ENCODE assay signal across 27 mouse cellular contexts in genomic region chr1:127213434-127213833, GRCm38 (mm10). TPM values are rescaled to one million over a fixed set of nuclear protein-coding genes. Genes with fewer than 3 reads are reported as not detected.
A peak's percentile ranks its signal among the peaks of the same experiment; 100 is the strongest.
DNase-seq lines count a peak whose midpoint lies in the region; ATAC-seq and TF ChIP-seq lines count a peak whose summit lies in the region.
"Had no signal": no experiment of that assay in that cellular context is flagged by ENCODE, and none has a peak within 500 bp of the region (broad histone marks: within the 10 kb centered on the region; RNA-seq: fewer than 3 reads in every experiment).

No protein-coding gene starts in this region.

- TF ChIP-seq POLR2A in thymus, adult 2 months (IDR thresholded peaks at IDR 0.05; ENCODE audit: control insufficient read depth, extremely low read depth, insufficient read depth, low read length, poor library complexity) = no peak

- 24% methylated on average over 3 of the region's 3 CpGs for WGBS in thymus, adult 2 months

- no peak for TF ChIP-seq CTCF in thymus, adult 2 months (IDR thresholded peaks at IDR 0.05; ENCODE audit: borderline replicate concordance, control insufficient read depth, extremely low read depth, insufficient read depth, low read length, poor library complexity)

- H3K4me1 ChIP-seq in thymus, adult 2 months (replicated peaks; ENCODE audit: control insufficient read depth, insufficient read depth, low read length) = peaks cover 62% of the 10 kb centered on the region
- H3K4me1 ChIP-seq: lung, embryonic 15.5 days had no signal

- no peaks in the 10 kb centered on the region for H3K27me3 ChIP-seq in thymus, adult 2 months (ENCODE audit: control insufficient read depth, insufficient read depth, low read length)
- H3K27me3 ChIP-seq: embryonic facial prominence, embryonic 15.5 days; forebrain, embryonic 12.5 days; hindbrain, embryonic 13.5 days; limb, embryonic 13.5 days; lung, embryonic 15.5 days; megakaryocyte, embryonic 14.5 days; midbrain, embryonic 13.5 days had no signal

- ATAC-seq in CD4-positive, CD25-positive, alpha-beta regulatory T cell, adult 4 months = peak; percentile 29
- ATAC-seq in inflammation-experienced regulatory T-cells, adult 6 months = peak; percentile 36
- ATAC-seq: forebrain, postnatal 0 days; midbrain, embryonic 13.5 days had no signal

- no peak overlapping the region for H3K4me3 ChIP-seq in thymus, adult 2 months (ENCODE audit: control insufficient read depth, insufficient read depth, low read length)
- H3K4me3 ChIP-seq: embryonic facial prominence, embryonic 10.5 days; embryonic facial prominence, embryonic 15.5 days; forebrain, embryonic 12.5 days; hindbrain, embryonic 13.5 days; layer of hippocampus, adult 2 months; limb, embryonic 13.5 days; lung, embryonic 15.5 days; megakaryocyte, embryonic 14.5 days; midbrain, embryonic 13.5 days had no signal

- DNase-seq in thymus, adult 2 months = no peak
- no peak for DNase-seq in thymus, adult 18-20 months
- peak; percentile 43 for DNase-seq in naive thymus-derived CD4-positive, alpha-beta T cell, adult 2 months (ENCODE audit: low read depth)
- no peak for DNase-seq in heart, adult 18-20 months
- no peak for DNase-seq in lung, postnatal 36 days
- DNase-seq in embryo, embryonic 10 days (ENCODE audit: low spot score) = no peak
- DNase-seq: adrenal gland, postnatal 25 days; cerebellum, adult 11-12 months; cerebellum, adult 9-11 months; forebrain, postnatal 0 days; heart, postnatal 4 days; kidney, postnatal 14 days; lung, postnatal 4 days; right cerebral cortex, postnatal 14 days had no signal

- peak overlapping the region; percentile 99 for H3K27ac ChIP-seq in thymus, adult 2 months (ENCODE audit: control insufficient read depth, insufficient read depth, low read length)
- H3K27ac ChIP-seq: embryonic facial prominence, embryonic 10.5 days; embryonic facial prominence, embryonic 15.5 days; forebrain, embryonic 12.5 days; hindbrain, embryonic 13.5 days; layer of hippocampus, adult 2 months; limb, embryonic 13.5 days; lung, embryonic 15.5 days; midbrain, embryonic 13.5 days; stomach, postnatal 0 days had no signal

- no peaks in the 10 kb centered on the region for H3K36me3 ChIP-seq in thymus, adult 2 months (ENCODE audit: control insufficient read depth, insufficient read depth, low read length)
- H3K36me3 ChIP-seq: embryonic facial prominence, embryonic 10.5 days; embryonic facial prominence, embryonic 15.5 days; forebrain, embryonic 12.5 days; G1E; hindbrain, embryonic 13.5 days; limb, embryonic 13.5 days; lung, embryonic 15.5 days; midbrain, embryonic 13.5 days had no signal

RNA-seq across cellular contexts. Expression of gene Mgat5, which starts 8.6 kb away (rescaled TPM):
- 24.1 and 24.6 TPM in 2 replicates for polyA plus RNA-seq in thymus, adult 2 months (2012; rRNA removed)
- 10 to 100 TPM; 14.3 to 21.6 TPM for polyA plus RNA-seq in CD4-positive, CD25-positive, alpha-beta regulatory T cell, adult 4 months (2017; shearing (Covaris generic))
- 10 to 100 TPM; 11.6 to 20.6 (median 16.8) TPM for polyA plus RNA-seq in inflammation-experienced regulatory T-cells, adult 6 months (2017; shearing (Covaris generic))
- total RNA-seq in heart, adult 18-20 months (2021) = 10 to 100 TPM; 13.2 to 15.2 TPM
- polyA plus RNA-seq: G1E had no signal
